Mouse (Mus musculus): ENCODE data around the gene Hs3st4. TPM values are rescaled to one million over a fixed set of nuclear protein-coding genes. Genes with fewer than 3 reads are reported as not detected.

Hs3st4 gene
- polyA plus RNA-seq, 1 experiment from 2014 or later: not detected

GRCm38 (mm10) chr7:123981435-123981834 lies 1.2 kb upstream of the Hs3st4 start:
- Histone ChIP-seq H3K4me1 (ENCODE audit: insufficient read depth, low read depth, low read length) (no peaks in the 10 kb centered on the region), H3K4me2 (replicated peaks; ENCODE audit: low read depth, low read length) (no peak overlapping the region), H3K27me3 (replicated peaks; ENCODE audit: insufficient read depth, low read length) (peaks cover 26% of the 10 kb centered on the region), H3K4me3 (ENCODE audit: low read depth, low read length) (no peak overlapping the region), H3K9me3 (ENCODE audit: low read length) (no peaks in the 10 kb centered on the region), H3K27ac (ENCODE audit: low read length) (no peak overlapping the region), H3K9ac (replicated peaks; ENCODE audit: low read depth) (no peak overlapping the region), H3K36me3 (ENCODE audit: insufficient read depth, low read length) (no peaks in the 10 kb centered on the region)
- TF ChIP-seq CTCF (IDR thresholded peaks at IDR 0.05) (no peak), EP300 (IDR thresholded peaks at IDR 0.05) (no peak)
- ATAC-seq: no peak
- no peak for DNase-seq (ENCODE audit: low spot score)
- 30% methylated on average over 7 of the region's 7 CpGs for WGBS

- no peak overlapping the region for H3K4me2 ChIP-seq (replicated peaks; ENCODE audit: low read depth, low read length)
- no peaks in the 10 kb centered on the region for H3K9me3 ChIP-seq (ENCODE audit: low read length)
- no peak overlapping the region for H3K27ac ChIP-seq (ENCODE audit: low read length)
- TF ChIP-seq CTCF (IDR thresholded peaks at IDR 0.05) (no peak), EP300 (IDR thresholded peaks at IDR 0.05) (no peak)
- no peak overlapping the region for H3K4me3 ChIP-seq (ENCODE audit: low read depth, low read length)
- no peak for ATAC-seq
- H3K36me3 ChIP-seq (ENCODE audit: insufficient read depth, low read length): no peaks in the 10 kb centered on the region
- H3K27me3 ChIP-seq (replicated peaks; ENCODE audit: insufficient read depth, low read length): peaks cover 26% of the 10 kb centered on the region
- no peaks in the 10 kb centered on the region for H3K4me1 ChIP-seq (ENCODE audit: insufficient read depth, low read depth, low read length)
- DNase-seq (ENCODE audit: low spot score): no peak
- H3K9ac ChIP-seq (replicated peaks; ENCODE audit: low read depth): no peak overlapping the region
- 5% methylated on average over 5 of the region's 5 CpGs for WGBS
These were observed 659 bp upstream of the Hs3st4 start for GRCm38 (mm10) chr7:123982010-123982409.

GRCm38 (mm10) chr7:123983177-123984046 lies 743 bp downstream of the Hs3st4 start:
- Histone ChIP-seq H3K4me2 (replicated peaks; ENCODE audit: low read depth, low read length) (peak overlapping the region; percentile 58), H3K4me1 (ENCODE audit: insufficient read depth, low read depth, low read length) (no peaks in the 10 kb centered on the region), H3K9me3 (ENCODE audit: low read length) (no peaks in the 10 kb centered on the region), H3K9ac (replicated peaks; ENCODE audit: low read depth) (no peak overlapping the region), H3K27ac (ENCODE audit: low read length) (no peak overlapping the region), H3K4me3 (ENCODE audit: low read depth, low read length) (no peak overlapping the region; the same call in 1 of the 2 replicates), H3K36me3 (ENCODE audit: insufficient read depth, low read length) (no peaks in the 10 kb centered on the region), H3K27me3 (replicated peaks; ENCODE audit: insufficient read depth, low read length) (peaks cover 26% of the 10 kb centered on the region)
- 2% methylated on average over 57 of the region's 97 CpGs for WGBS
- DNase-seq (ENCODE audit: low spot score): no peak
- TF ChIP-seq EP300 (IDR thresholded peaks at IDR 0.05): no peak
- no peak for TF ChIP-seq CTCF (IDR thresholded peaks at IDR 0.05)
- ATAC-seq: no peak

GRCm38 (mm10) chr7:123992121-123992520 lies 9.5 kb downstream of the Hs3st4 start:
- H3K4me2 ChIP-seq (replicated peaks; ENCODE audit: low read depth, low read length): no peak overlapping the region
- H3K9ac ChIP-seq (replicated peaks; ENCODE audit: low read depth): no peak overlapping the region
- ATAC-seq: no peak
- TF ChIP-seq CTCF (IDR thresholded peaks at IDR 0.05): no peak
- TF ChIP-seq EP300 (IDR thresholded peaks at IDR 0.05): no peak
- WGBS: 56% methylated on average over 3 of the region's 3 CpGs
- no peaks in the 10 kb centered on the region for H3K4me1 ChIP-seq (ENCODE audit: insufficient read depth, low read depth, low read length)
- H3K9me3 ChIP-seq (ENCODE audit: low read length): no peaks in the 10 kb centered on the region
- H3K27me3 ChIP-seq (replicated peaks; ENCODE audit: insufficient read depth, low read length): no peaks in the 10 kb centered on the region
- H3K4me3 ChIP-seq (ENCODE audit: low read depth, low read length): no peak overlapping the region
- no peak overlapping the region for H3K27ac ChIP-seq (ENCODE audit: low read length)
- DNase-seq (ENCODE audit: low spot score): no peak
- no peaks in the 10 kb centered on the region for H3K36me3 ChIP-seq (ENCODE audit: insufficient read depth, low read length)

- Histone ChIP-seq H3K4me2 (replicated peaks; ENCODE audit: low read depth, low read length) (no peak overlapping the region), H3K27me3 (replicated peaks; ENCODE audit: insufficient read depth, low read length) (no peaks in the 10 kb centered on the region), H3K4me1 (ENCODE audit: insufficient read depth, low read depth, low read length) (no peaks in the 10 kb centered on the region), H3K9me3 (ENCODE audit: low read length) (no peaks in the 10 kb centered on the region), H3K4me3 (ENCODE audit: low read depth, low read length) (no peak overlapping the region), H3K9ac (replicated peaks; ENCODE audit: low read depth) (no peak overlapping the region), H3K27ac (ENCODE audit: low read length) (no peak overlapping the region), H3K36me3 (ENCODE audit: insufficient read depth, low read length) (no peaks in the 10 kb centered on the region)
- 38% methylated on average over 3 of the region's 3 CpGs for WGBS
- DNase-seq (ENCODE audit: low spot score): no peak
- no peak for ATAC-seq
- no peak for TF ChIP-seq EP300 (IDR thresholded peaks at IDR 0.05)
- TF ChIP-seq CTCF (IDR thresholded peaks at IDR 0.05): no peak
These were observed 14.6 kb downstream of the Hs3st4 start for GRCm38 (mm10) chr7:123997266-123997665.

- no peaks in the 10 kb centered on the region for H3K36me3 ChIP-seq (ENCODE audit: insufficient read depth, low read length)
- H3K9me3 ChIP-seq (ENCODE audit: low read length): no peaks in the 10 kb centered on the region
- H3K27ac ChIP-seq (ENCODE audit: low read length): no peak overlapping the region
- ATAC-seq: no peak
- WGBS: 43% methylated on average over 7 of the region's 7 CpGs
- no peak overlapping the region for H3K9ac ChIP-seq (replicated peaks; ENCODE audit: low read depth)
- no peaks in the 10 kb centered on the region for H3K27me3 ChIP-seq (replicated peaks; ENCODE audit: insufficient read depth, low read length)
- no peak for DNase-seq (ENCODE audit: low spot score)
- TF ChIP-seq EP300 (IDR thresholded peaks at IDR 0.05): no peak
- H3K4me3 ChIP-seq (ENCODE audit: low read depth, low read length): no peak overlapping the region
- no peak overlapping the region for H3K4me2 ChIP-seq (replicated peaks; ENCODE audit: low read depth, low read length)
- H3K4me1 ChIP-seq (ENCODE audit: insufficient read depth, low read depth, low read length): no peaks in the 10 kb centered on the region
These were observed 15.9 kb downstream of the Hs3st4 start for GRCm38 (mm10) chr7:123998601-123999000.

Measured in lung, postnatal 0 days (tissue).